Mouse (Mus musculus) 3134 (cell line): ENCODE measurements around the gene Pfkl.
A peak's percentile ranks its signal among the peaks of the same experiment; 100 is the strongest.
"Not testable (repeated sequence)": the region's sequence is repeated elsewhere in the genome, so short reads cannot be mapped to it uniquely, and the experiment has no call there.

Source experiments
- DNase-seq: peaks from one replicate; pipeline ENCODE4 v3.0.0-alpha.2; 2011; ENCODE audit warnings: low spot score; ENCODE audit not compliant: insufficient read length; ENCODE audit errors: extremely low read depth

Gene Pfkl

DNA sequence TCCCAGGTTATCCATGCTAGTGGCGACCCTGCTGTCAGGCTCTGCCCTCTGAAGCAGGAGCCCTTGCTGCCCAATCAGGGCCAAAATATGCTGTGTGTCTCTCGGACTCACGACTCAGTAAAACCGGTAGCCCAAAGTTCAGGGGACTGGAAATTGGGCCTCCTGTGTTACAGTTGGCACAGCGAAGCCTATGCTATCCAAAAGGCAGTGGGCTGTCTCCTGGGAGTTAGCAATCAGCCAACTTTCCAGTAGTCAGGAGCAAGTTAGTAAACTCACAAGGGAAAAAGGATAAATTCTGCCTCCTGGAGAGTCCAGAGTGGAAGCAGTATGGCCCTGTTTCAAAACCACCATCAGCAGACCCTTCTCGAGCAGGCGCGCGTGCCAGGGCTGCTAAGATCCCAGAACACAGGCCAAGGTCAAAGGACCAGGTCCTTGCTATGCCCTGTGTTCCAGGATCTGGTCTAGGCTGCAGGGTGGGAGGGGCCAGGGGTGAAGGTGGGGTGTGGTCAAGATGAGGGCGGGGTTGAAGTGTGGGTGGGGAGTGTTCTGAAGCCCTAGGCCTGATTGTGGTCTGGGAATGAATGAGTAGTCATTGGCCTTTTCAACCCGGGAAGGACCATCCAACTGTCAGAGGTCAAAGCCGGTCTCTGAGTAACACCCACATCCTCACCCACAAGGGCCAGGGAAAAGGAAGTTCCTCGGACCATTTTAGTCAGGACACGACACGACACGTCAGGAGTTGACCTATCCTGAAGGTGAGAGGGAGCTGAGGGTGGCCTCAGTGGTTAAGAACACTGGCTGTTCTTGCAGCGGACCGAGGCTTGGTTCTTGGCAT, 3.0 kb upstream of the Pfkl start:
- peak; percentile 34 for DNase-seq

- DNase-seq: not testable (repeated sequence)
Measured at GRCm38 (mm10) chr10:78011116-78011515, 1.2 kb upstream of the Pfkl start.

DNA sequence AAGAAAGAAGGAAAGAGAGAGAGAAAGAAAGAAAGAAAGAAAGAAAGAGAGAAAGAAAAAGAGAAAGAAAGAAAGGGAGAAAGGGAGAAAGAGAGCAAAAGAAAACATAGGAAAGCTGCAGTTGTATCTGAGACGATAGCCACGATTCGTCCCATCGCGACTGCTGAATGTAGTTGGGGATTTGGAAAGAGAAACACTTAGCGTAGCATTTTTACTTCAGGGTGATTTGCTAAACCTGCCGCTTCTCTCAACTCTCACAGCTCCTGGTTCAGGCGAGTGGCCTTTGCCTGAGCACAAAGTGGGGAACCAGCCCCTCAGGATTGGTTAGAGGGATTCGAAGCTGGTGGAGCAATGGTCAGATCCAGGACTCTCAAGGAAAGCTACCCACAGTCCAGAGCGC, 452 bp upstream of the Pfkl start:
- DNase-seq: no peak

- peak; percentile 98 for DNase-seq
Measured at GRCm38 (mm10) chr10:78009184-78009944, 519 bp downstream of the Pfkl start.

DNA sequence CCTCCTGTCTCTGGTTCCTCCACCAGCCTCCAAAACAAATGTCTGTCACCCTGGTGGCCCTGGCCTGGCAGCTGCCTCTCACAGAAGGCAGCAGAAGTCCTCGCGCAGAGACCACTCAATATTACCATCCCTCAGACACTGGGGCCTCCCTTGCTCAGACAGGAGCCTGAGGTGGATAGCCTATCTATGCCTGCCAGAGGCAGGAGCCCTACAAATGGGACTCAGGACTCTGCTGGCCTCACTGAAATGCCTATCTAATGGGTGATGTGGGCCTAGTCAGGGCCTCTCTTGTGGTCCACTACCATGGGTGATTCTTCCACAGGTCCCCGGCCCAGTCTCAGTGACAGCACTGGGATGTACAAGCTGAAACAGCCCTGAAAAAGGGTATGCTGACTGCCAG, 1.7 kb downstream of the Pfkl start:
- DNase-seq: no peak

- no peak for DNase-seq
Measured at GRCm38 (mm10) chr10:78007203-78007602, 2.7 kb downstream of the Pfkl start.

DNA sequence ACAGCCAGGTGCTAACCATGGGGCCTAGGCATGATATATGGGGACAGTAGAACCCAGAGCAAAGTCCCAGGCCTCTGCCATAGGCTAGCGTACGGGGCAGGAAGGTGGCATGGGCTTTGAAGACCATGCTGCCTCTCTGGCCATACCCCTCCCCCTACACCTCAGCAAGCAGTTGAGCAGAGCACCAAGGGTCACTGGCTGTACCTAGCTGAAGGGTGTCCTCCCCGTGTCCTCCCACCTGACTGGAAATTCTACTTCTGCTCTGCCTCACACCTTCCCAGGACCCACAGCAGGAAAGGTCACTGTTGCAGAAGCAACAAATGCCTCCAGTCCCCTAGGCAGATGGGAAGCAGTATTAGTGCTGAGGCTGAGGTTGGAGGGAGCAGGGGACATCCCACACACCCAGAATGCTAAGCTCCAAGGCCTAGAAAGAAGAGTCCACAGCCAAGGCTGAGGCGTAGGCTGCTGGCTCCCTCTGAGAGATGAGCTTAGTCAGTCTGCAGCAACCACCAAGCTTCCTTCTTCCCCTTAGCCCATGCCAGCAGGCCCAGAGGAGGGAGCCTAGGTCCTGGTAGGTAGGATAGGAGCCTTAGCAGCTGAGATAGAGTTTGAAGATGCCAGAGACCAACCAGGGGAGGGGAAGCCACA, 4.0 kb downstream of the Pfkl start:
- DNase-seq: no peak

GRCm38 (mm10) chr10:78004479-78005100, 5.3 kb downstream of the Pfkl start:
- no peak for DNase-seq

DNA sequence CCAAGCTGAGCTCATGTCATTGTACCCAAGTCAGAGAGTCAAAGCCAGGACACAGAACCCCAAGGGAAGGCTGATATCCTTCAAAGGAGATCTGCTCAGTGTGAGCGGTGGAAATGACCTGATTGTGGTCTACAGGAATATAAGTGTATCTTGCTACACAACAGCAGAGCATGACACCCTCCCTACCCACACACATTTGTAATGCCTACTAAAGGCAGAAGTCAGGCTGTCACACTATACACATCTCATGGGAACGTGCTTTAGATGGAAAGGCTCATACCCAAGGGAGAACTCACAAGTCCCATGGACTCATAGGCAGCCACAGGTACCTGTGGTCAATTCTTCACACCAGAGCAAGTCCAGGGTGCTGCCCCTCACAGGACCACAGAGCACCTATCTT, 7.6 kb downstream of the Pfkl start:
- DNase-seq: no peak

DNA sequence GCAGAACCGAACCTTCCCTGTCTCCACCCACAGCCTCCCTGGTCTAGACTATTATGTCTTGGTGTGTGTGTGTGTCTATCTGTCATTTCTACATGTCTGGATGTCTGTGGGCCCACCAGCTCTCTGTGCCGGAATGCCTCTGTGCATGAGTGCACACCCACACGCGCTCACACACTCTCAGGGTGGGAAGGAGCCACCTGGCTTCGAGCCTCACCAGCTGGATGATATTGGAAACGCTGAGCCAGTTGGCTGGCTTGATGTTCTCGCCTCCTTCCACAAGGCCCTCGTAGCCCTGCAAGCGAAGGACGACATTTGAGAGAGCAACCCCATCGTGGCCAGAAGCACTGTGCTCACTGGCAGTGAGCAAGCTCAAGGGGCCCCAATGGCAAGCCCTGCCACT, 8.1 kb downstream of the Pfkl start:
- DNase-seq: no peak

GRCm38 (mm10) chr10:78000200-78000599, 9.7 kb downstream of the Pfkl start:
- no peak for DNase-seq

GRCm38 (mm10) chr10:77995639-77996038, 14.2 kb downstream of the Pfkl start:
- no peak for DNase-seq

GRCm38 (mm10) chr10:77985775-77986174, 24.1 kb downstream of the Pfkl start:
- DNase-seq: no peak

- no peak for DNase-seq
Measured at GRCm38 (mm10) chr10:77984660-77985059, 25.2 kb downstream of the Pfkl start.

DNA sequence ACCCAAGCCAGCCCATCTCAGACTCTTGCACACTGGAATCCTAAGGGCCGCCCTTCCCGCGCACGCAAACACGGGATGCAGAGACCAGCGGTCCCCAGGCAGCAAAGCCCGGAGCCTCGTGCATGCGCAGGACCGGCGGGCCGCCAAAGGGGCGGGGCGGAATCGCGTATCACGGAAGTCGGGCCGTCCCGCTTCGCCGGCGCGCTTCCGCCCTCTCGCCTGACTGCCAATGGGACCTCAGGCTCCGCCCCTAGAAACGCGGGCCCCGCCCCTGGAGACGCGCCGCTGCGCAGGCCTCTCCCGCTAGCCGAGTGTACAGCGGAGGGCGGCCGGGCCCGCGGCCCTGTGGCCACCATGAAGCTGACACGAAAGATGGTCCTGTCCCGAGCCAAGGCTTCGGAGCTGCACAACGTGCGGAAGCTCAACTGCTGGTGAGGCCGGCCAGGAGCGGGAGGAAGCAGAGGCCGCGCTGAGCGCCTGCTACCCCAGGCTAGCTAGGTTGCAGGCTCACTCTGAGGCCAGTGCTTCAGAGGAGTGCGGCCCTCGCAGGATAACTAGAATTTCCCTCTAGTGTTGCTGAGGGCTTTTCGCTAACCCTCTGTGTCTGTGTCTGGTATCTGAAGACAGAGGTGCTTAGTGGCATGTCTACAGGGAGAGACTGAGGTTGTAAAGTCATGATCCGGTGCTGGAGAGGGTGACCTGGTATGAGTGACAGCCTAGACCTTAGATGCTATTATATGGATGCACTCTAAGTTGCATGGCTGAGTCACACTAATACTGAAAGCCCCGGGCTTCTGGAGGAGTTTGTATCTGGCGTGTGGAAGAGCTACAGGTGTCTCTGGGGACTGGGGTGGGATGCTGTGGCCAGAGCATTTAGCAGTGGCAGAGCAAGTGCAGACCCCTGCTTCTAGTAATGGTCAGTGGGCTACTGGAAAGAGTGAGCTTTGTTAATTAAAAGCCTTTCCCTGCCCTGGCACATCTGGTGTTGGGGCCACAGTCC, 31.2 kb downstream of the Pfkl start, which contains the start of gene 1810043G02Rik:
TSS of gene 1810043G02Rik (plus strand) at position 174 of the 1,000 bp plus-strand sequence.
- peak; percentile 97 for DNase-seq

DNA sequence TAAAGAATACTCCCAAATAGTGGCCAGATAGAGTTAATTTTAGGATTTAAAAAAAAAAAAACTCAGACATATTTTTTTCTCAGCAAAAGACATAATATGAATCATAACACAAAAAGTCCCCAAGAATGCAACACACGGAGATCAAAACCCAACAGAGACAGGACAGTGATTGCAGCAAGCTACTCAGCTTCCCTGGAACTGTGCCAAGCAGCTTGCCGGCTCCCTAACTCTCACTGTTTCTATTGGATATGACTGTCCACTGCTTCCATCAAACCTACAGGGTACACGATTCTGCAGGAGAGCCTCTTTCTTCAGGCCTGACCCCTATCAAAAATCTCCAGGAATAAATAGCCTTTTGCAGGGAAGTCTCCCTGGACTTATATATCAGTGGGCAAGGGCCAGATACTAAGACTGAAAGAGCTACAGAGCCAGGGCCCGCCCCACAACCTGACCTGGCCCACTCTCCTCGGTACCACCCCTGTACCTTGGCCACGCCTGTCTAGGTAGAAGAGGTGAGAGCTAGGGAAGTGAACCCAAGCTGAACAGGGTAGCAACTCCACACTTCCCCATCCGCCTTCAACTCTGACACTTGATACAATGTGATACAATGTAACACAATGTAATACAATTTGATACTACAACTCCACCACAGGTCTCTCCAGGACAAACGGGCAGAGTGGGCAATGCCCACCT, 33.3 kb downstream of the Pfkl start:
- no peak for DNase-seq

- no peak for DNase-seq
Measured at GRCm38 (mm10) chr10:77975653-77976052, 34.2 kb downstream of the Pfkl start.

- no peak for DNase-seq
Measured at GRCm38 (mm10) chr10:77974811-77975210, 35.1 kb downstream of the Pfkl start.

DNA sequence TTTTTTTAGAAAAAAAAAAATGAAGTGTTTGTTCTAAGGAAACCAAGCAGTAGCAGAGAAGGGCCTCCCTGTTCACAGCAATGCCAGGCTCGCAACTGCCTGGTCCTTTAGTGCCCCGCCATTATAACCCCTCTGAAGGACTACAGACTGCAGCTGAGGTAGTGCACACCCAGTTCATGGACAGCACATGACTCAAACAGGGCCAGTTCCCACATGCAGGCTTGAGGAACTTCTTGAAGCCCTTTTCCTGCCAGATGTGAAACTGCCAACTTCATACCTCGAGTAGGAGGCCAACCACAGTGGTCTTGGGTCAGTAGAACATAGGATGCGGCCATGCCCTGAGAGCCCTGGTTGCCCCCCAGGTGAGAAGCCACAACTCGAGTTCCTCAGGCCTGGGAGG, 35.6 kb downstream of the Pfkl start:
- no peak for DNase-seq
